Mouse (Mus musculus): Measurements from ENCODE around the gene Rpl37a.

DNA sequence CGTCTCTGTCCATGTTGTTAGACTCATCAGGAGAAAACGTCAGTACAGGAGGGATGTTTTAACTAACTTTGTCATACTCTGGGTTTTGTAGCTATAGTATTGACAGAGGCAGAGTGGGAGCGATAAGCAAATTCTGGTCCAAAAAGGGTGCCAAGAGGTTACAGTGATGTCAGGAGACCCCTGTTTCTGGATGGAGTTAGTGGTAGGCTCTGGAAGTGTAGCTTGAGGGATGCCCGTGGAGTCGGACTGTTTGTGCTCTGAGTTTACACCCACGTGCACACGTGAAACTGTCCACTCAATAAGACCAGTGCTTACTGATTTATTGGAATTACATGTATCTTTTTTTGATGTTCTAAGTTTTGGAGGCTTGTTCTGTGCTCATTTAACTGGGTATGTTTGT, 6.5 kb downstream of the Rpl37a start:
- TF ChIP-seq POLR2A (IDR thresholded peaks at IDR 0.05; ENCODE audit: borderline replicate concordance, extremely low read depth, insufficient read depth, insufficient read length, poor library complexity, severe bottlenecking) (no peak), CTCF (IDR thresholded peaks at IDR 0.05; ENCODE audit: borderline replicate concordance, extremely low read depth, insufficient read depth, insufficient read length) (no peak)
